Mouse (Mus musculus) kidney, adult 2 months (tissue): ENCODE measurements around the gene Rpp25.

ENCODE experiments used
- CTCF ChIP-seq: fragments of 200-500 bp; conservative IDR thresholded peaks from 2 replicates; pipeline ENCODE4 v1.5.1; 2011; ENCODE audit warnings: low read depth, mild to moderate bottlenecking, control low read depth, low read length, moderate library complexity, mixed read lengths; ENCODE audit not compliant: insufficient read depth, insufficient read length
- POLR2A ChIP-seq: fragments of 200-500 bp; IDR thresholded peaks from one replicate; pipeline ENCODE4 v1.6.1; 2011; ENCODE audit warnings: low read depth, low read length, control low read depth

- TF ChIP-seq CTCF (no peak), POLR2A (no peak)
Measured at GRCm38 (mm10) chr9:57504891-57505290, 1.1 kb downstream of the Rpp25 start.
